Mouse (Mus musculus) megakaryocyte-erythroid progenitor cell, adult 5-6 weeks (primary cell): Measurements from ENCODE around the gene Ddah2. TPM values are rescaled to one million over a fixed set of nuclear protein-coding genes. Genes with fewer than 3 reads are reported as not detected.
A peak's percentile ranks its signal among the peaks of the same experiment; 100 is the strongest.

Experiments
- ATAC-seq: replicated peaks from 2 replicates; pipeline ENCODE4 v1.8.0; 2016; ENCODE audit warnings: mild to moderate bottlenecking, inconsistent platforms; ENCODE audit not compliant: severe bottlenecking, poor library complexity, low FRiP score, low TSS enrichment
- total RNA-seq, 2 experiments: library from RNA; stranded (forward) in 1 of 2; stranded (reverse) in 1 of 2; fragments of 200-1000, 215-1000 nt in 1 of 2; fragments of >200 nt in 1 of 2; fragmentation: Nextera tagmentation in 1 of 2; gene quantifications; 2 replicates each; pipeline ENCODE4 v1.2.3; 2014 to 2017

Ddah2 gene
- total RNA-seq, 2 experiments from 2014 or later = 4.6 to 7.6 TPM

DNA sequence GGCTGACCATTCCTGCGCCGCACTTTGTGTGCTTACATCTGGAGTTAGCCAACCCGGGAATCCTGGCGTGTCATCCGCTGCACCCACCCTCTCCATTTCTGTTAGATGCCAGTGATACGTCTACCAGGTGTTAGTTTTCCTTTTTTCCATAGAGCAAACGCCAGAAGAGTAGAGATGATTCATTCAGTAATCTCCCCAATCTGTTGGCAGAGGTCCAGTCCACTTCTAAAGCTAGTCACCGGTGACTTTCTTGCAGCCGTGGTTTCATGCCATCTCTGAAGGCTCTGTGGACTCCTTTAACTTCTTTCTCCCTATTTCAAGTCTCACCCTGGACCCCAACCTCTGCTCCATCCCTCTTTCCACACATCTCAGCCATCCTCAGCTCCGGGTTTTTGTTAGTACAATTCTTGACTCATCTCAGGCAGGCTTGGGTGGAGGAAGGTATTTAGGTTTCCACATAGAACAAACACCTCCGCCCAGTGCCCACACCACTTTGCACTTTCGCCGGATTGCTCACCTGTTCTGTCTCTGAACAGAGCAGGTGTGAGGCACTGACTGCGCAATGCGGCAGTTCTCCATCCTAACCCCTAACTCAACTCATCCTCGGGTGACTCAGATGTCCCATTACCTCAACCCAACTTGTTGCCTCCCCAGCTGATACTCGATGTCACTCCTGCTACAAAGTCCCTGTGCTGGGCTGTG lies 9.5 kb downstream of the Ddah2 start:
- no peak for ATAC-seq

- 0 out of 2 replicates have a peak, but pooled peaks have one; percentile 22 for ATAC-seq
Measured at GRCm38 (mm10) chr17:35070556-35071229, 11.9 kb downstream of the Ddah2 start.

GRCm38 (mm10) chr17:35071454-35071853 lies 12.6 kb downstream of the Ddah2 start:
- no peak for ATAC-seq

DNA sequence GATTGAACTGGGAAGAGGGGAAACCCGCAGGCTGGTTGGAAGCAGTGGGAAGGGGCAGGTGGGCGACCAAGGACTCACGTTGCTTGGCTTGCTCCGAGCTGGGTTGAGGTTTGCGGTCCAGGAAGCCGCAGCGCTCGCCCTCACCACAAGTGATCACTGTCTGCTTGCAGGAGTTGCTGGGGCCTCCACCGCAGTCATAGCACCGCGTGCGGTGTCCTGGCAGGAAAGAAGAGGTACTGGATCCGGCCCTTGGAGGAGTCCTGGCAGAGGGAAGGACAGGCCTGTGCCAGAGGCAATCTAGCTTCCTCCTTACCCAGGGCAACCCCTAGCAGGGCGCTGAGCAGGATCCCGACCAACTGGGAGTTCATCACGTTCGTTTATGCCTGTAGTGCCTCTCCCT lies 15.3 kb downstream of the Ddah2 start:
- no peak for ATAC-seq

- no peak for ATAC-seq
Measured at GRCm38 (mm10) chr17:35076507-35077176, 17.8 kb downstream of the Ddah2 start, which contains the start of gene Ly6g6e. Gene Ly6g6e (plus strand): TSS chr17:35076902.

- no peak for ATAC-seq
Measured at GRCm38 (mm10) chr17:35077285-35077684, 18.4 kb downstream of the Ddah2 start.

DNA sequence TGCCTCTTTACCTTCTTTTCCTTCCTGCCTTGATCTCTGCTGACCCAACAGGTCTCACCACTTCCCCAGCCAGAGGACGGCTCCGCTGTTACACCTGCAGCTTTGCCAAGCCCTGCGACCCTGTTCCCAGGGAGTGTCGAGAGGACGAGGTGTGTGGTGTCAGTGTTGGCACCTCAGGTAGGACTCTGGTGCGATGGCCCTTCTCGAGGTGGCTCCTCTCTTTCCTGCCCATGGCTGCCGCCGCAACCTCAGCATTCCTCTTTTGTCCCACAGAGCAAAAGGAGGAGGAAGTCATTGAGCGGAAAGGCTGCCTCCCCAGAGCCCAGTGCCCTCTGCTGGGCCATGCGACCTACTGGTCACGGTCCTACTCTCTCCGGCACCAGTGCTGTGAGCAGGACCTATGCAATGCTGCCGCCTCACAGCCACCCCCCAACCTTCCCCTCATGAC lies 19.0 kb downstream of the Ddah2 start, which contains the start of gene Ly6g6d:
Ly6g6d (minus strand) TSS at position 280 of the 448 bp plus-strand sequence.
- ATAC-seq = no peak

- ATAC-seq = peak; percentile 93
Measured at GRCm38 (mm10) chr17:35079778-35080177, 20.9 kb downstream of the Ddah2 start.

- ATAC-seq = peak; percentile 29
Measured at GRCm38 (mm10) chr17:35080248-35080647, 21.4 kb downstream of the Ddah2 start.

GRCm38 (mm10) chr17:35080710-35081109 lies 21.9 kb downstream of the Ddah2 start:
- ATAC-seq = no peak

GRCm38 (mm10) chr17:35082841-35083576 lies 24.2 kb downstream of the Ddah2 start:
- ATAC-seq = no peak

GRCm38 (mm10) chr17:35083929-35084497 lies 25.2 kb downstream of the Ddah2 start:
- ATAC-seq = no peak

DNA sequence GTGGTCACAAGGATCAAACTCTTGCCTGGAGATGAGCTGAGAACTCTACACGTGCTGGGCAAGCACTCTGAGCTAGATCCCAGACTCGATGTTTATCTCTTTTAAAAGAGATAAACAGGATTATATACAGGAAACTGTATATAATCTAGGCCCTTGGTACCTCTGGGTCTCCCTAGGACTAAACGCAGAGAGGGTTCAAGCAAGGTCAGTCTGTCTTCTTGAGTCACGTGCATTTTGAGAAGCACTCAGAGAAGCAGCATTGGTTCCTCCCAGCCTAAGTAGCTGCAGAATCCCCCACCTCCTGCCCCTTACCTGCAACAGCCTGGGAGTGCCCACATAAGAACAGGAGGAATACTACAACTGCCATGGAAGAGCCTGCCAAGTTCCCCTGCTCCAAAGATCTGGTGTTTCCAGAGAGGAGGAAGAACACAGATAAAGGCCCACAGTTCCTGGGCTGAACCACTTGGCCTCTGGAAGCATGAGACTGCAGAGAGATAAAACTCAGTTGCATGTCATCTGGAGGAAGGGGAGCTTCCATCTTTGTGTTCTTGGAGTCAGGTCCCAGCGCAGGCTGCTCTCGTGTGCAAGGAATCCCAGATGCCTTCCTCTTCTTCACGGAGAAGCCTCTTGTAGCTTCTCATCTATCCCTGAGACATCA lies 26.5 kb downstream of the Ddah2 start, which contains the start of gene Ly6g6f:
Ly6g6f (minus strand) TSS at position 403 of the 658 bp plus-strand sequence.
- no peak for ATAC-seq

DNA sequence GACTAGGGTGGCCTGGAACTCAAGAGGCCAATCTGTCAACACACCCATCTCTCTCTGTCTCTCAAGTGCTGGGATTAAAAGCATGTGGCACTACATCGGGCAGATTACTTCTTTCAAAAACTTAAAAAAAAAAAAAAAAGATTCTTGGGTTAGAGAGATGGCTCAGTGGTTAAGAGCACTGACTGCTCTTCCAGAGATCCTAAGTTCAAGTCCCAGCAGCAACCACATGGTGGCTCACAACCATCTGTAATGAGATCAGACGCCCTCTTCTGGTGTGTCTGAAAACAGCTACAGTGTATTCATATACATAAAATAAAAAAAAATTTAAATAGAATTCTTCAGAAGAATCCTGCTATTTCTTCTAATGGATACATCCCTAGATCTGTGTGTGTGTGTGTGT lies 29.3 kb downstream of the Ddah2 start:
- ATAC-seq = no peak

DNA sequence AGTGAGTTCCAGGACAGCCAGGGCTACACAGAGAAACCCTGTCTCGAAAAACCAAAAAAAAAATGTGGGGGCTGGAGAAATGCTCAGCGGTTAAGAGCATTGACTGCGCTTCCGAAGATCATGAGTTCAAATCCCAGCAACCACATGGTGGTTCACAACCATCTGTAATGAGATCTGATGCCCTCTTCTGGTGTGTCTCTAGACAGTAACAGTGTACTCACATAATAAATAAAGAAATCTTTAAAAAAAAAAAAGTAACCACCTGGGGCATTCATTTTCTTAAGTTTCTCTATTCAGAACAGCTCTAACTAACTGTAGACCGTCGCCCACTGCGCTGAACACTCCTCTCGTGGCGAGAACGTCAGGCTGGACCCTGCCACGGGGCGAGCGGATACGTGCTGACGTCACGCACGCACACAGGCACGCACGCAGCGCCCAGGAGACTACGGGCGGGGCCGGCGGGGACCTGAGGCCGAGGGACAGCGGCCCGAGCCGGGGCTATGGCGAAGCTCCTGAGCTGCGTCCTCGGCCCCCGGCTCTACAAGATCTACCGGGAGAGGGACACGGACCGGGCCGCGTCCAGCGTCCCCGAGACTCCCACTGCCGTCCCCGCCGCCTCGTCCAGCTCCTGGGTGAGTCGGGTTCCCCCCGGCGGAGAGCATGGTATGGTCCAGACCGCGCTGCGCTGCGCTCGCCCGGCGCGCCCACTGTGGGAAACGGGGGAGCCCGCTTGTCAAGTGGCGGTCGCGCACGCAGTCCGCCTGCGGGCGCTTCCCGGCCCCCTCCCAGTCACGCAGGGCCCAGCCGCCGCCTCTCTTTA lies 30.2 kb downstream of the Ddah2 start, which contains the start of gene Abhd16a:
Abhd16a (plus strand) TSS at position 439 of the 820 bp plus-strand sequence.
- peak; percentile 86 for ATAC-seq

DNA sequence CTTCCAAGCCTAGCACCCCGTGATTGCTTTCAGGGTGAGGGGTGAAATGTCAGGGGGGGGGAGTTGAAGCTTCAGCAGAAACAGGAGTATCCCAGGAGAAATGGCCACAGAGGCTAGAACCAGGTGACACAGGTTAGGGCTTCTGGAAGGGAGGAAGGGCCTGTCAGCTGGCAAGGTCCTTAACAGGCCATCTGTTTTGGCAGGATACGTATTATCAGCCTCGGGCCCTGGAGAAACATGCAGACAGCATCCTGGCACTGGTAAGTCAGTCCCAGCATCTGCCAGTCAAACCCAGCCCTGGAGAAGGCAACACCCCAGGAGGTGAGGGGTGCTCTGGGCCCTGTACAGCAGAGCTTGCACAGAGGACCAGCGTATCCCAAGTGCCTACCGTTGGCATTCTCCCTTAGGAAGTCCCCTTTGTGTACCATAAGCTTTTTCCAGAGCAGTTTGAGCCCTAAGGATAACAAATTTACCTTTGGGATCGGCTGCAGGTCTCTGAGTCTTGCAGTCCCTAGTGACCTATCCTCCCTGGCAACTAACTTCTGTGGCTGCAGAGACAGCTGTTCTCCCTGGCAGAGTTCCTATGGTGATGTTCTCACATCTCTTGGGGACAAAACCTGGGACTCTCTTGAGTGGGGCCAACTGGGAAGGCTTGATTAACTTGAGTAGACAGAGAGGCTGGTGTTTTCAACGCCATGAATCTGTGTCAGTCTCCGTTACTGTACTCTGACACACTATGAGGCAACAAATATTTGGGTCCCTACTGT lies 31.5 kb downstream of the Ddah2 start:
- ATAC-seq = peak; percentile 84
